Mouse (Mus musculus) myocyte (in vitro differentiated cells): ENCODE measurements at regions not wholly inside any gene's neighbourhood (a gene's known extent, or its start where the extent isn't known, plus 50 kb on each side); places are given as distances from the start of the nearest gene placed in this dataset.

ENCODE experiments used
- H3K27me3 ChIP-seq: one replicate; pipeline ENCODE4 v1.6.1; 2011; ENCODE audit not compliant: control insufficient read depth, insufficient read depth, insufficient read length
- H3K36me3 ChIP-seq: one replicate; pipeline ENCODE4 v1.6.1; 2011; ENCODE audit not compliant: control insufficient read depth, insufficient read depth
- H3K4me2 ChIP-seq: one replicate; pipeline ENCODE4 v1.6.1; 2011; ENCODE audit warnings: low read depth, control low read depth
- H3K4me3 ChIP-seq: one replicate; pipeline ENCODE4 v1.5.1; 2011; ENCODE audit warnings: mild to moderate bottlenecking, control low read depth, moderate library complexity
- H3K79me2 ChIP-seq: one replicate; pipeline ENCODE4 v1.6.1; 2011; ENCODE audit not compliant: control insufficient read depth, insufficient read depth
- H3ac ChIP-seq: one replicate; pipeline ENCODE4 v1.6.1; 2011; ENCODE audit not compliant: control insufficient read depth, insufficient read length
- CEBPB ChIP-seq: IDR thresholded peaks from 2 replicates; pipeline ENCODE4 v1.6.1; 2011; ENCODE audit warnings: mild to moderate bottlenecking, moderate library complexity; ENCODE audit not compliant: poor library complexity, insufficient read depth, severe bottlenecking
- E2F4 ChIP-seq: IDR thresholded peaks from one replicate; pipeline ENCODE4 v1.6.1; 2011; ENCODE audit warnings: mild to moderate bottlenecking, control low read depth, moderate library complexity; ENCODE audit not compliant: insufficient read depth
- MAX ChIP-seq: IDR thresholded peaks from one replicate; pipeline ENCODE4 v1.6.1; 2011; ENCODE audit warnings: low read depth, mild to moderate bottlenecking, control low read depth
- MYOD1 ChIP-seq, 3 experiments: IDR thresholded peaks; one replicate each; pipeline ENCODE4 v1.6.1; 2011; ENCODE audit warnings: control low read depth in 2 of 3, low read depth in 2 of 3, mild to moderate bottlenecking in 2 of 3, moderate library complexity in 1 of 3; ENCODE audit not compliant: insufficient read length in 2 of 3, control insufficient read depth in 1 of 3
- MYOG ChIP-seq, 3 experiments: IDR thresholded peaks; one replicate each; pipeline ENCODE4 v1.6.1; 2011; ENCODE audit warnings: control low read depth in 2 of 3, low read depth in 2 of 3, mild to moderate bottlenecking in 2 of 3; ENCODE audit not compliant: insufficient read length in 2 of 3, control insufficient read depth in 1 of 3, insufficient read depth in 1 of 3
- POLR2A ChIP-seq: IDR thresholded peaks from one replicate; pipeline ENCODE4 v1.6.1; 2011; ENCODE audit warnings: low read depth, mild to moderate bottlenecking, control low read depth, moderate library complexity; ENCODE audit not compliant: insufficient read length
- POLR2AphosphoS2 ChIP-seq: IDR thresholded peaks from one replicate; pipeline ENCODE4 v1.6.1; 2011; ENCODE audit warnings: low read depth, control low read depth; ENCODE audit not compliant: insufficient read length
- REST ChIP-seq: IDR thresholded peaks from one replicate; pipeline ENCODE4 v1.6.1; 2011; ENCODE audit warnings: mild to moderate bottlenecking, control low read depth, moderate library complexity; ENCODE audit not compliant: insufficient read depth, insufficient read length
- SRF ChIP-seq: IDR thresholded peaks from one replicate; pipeline ENCODE4 v1.6.1; 2011; ENCODE audit warnings: low read depth; ENCODE audit not compliant: control insufficient read depth, insufficient read length
- TCF12 ChIP-seq: IDR thresholded peaks from one replicate; pipeline ENCODE4 v1.6.1; 2011; ENCODE audit warnings: mild to moderate bottlenecking, control low read depth; ENCODE audit not compliant: poor library complexity, insufficient read depth, severe bottlenecking
- TCF3 ChIP-seq: IDR thresholded peaks from one replicate; pipeline ENCODE4 v1.6.1; 2011; ENCODE audit warnings: low read depth, control low read depth; ENCODE audit not compliant: insufficient read length
- USF1 ChIP-seq: IDR thresholded peaks from one replicate; pipeline ENCODE4 v1.6.1; 2011; ENCODE audit warnings: low read depth, mild to moderate bottlenecking, control low read depth, moderate library complexity

- Histone ChIP-seq H3K79me2 (peaks cover 16% of the 10 kb centered on the region), H3K4me2 (peak overlapping the region; percentile 71), H3ac (no peak overlapping the region), H3K36me3 (no peaks in the 10 kb centered on the region), H3K4me3 (no peak overlapping the region), H3K27me3 (no peaks in the 10 kb centered on the region)
- TF ChIP-seq TCF12 (peak; percentile 19), MAX (peak; percentile 64), TCF3 (no peak), MYOG (IDR thresholded peaks at IDR 0.05; ENCODE audit: control insufficient read depth in 1 of 3, insufficient read depth in 1 of 3, insufficient read length in 2 of 3, low read depth in 2 of 3) (peak in 1 of 3 experiments; percentile 58), POLR2AphosphoS2 (no peak), MYOD1 (IDR thresholded peaks at IDR 0.05; ENCODE audit: control insufficient read depth in 1 of 3, insufficient read length in 2 of 3, low read depth in 2 of 3) (peak in 1 of 3 experiments; percentile 77), USF1 (peak; percentile 81), POLR2A (peak; percentile 38), E2F4 (no peak)
Observed at GRCm38 (mm10) chr14:76786214-76786613, 229.5 kb upstream of the Serp2 start.

- H3K79me2 ChIP-seq: peaks cover 16% of the 10 kb centered on the region
- H3K27me3 ChIP-seq: no peaks in the 10 kb centered on the region
- no peak overlapping the region for H3ac ChIP-seq
- H3K4me2 ChIP-seq: peak overlapping the region; percentile 88
- peak overlapping the region; percentile 7 for H3K4me3 ChIP-seq
- H3K36me3 ChIP-seq: no peaks in the 10 kb centered on the region
- TF ChIP-seq USF1 (no peak), POLR2AphosphoS2 (no peak), CEBPB (no peak), MYOD1 (IDR thresholded peaks at IDR 0.05; ENCODE audit: control insufficient read depth in 1 of 3, insufficient read length in 2 of 3, low read depth in 2 of 3) (peak; percentile 29 to 42 (median 30)), POLR2A (no peak)
Observed at GRCm38 (mm10) chr14:76781524-76781880, 224.8 kb upstream of the Serp2 start.

DNA sequence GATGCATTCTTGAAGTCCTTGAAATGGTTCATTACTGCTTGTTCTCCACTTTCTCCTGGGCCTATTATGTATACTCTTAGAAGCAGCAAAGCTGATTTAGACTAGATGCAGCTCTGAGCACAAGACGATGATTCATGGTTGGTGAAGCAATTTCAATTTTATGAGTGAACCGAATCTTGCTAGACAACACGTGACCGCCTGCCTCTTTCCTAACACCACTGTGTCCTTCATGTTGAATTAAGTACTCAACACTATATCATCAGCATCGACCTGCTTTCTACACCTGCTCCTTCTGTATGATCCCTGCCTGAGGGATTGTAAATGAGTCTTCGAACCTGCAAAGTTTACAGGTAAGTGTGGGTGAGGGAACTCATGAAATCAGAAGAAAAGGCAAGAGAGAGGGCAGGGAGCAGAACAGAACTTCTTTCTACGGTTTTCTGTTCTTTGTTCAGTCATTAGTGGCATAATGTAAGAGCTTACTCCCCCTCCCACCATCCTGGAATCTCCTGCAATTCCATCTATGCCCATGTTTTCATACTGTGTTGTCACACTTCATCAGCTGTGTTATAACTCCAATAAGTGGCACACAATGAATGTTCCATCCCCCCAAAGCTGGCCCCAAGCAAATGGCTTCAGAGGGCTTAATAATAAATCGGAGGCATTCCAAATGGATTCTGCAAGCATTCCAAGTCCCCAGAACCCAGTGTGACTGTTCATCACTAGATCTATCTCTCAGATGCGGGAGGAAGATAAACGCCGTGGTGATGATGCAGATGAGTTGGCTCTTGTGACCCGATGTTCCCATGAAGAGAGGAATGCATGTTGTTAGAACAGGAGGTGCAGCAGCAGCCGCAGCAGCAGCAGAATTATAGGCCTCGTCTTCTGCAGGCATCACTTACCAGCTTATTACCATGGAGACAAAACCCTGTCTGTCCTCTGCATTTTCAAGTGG is 224.2 kb upstream of the Serp2 start:
- H3K4me3 ChIP-seq: peak overlapping the region; percentile 7
- H3K4me2 ChIP-seq: peak overlapping the region; percentile 88
- H3K27me3 ChIP-seq: no peaks in the 10 kb centered on the region
- TF ChIP-seq CEBPB: peak; percentile 94
- TF ChIP-seq TCF3: no peak
- no peak for TF ChIP-seq E2F4
- TF ChIP-seq REST: no peak
- no peak for TF ChIP-seq MAX
- TF ChIP-seq USF1: peak; percentile 99
- no peak for TF ChIP-seq POLR2AphosphoS2
- no peak for TF ChIP-seq MYOG (IDR thresholded peaks at IDR 0.05; ENCODE audit: control insufficient read depth in 1 of 3, insufficient read depth in 1 of 3, insufficient read length in 2 of 3, low read depth in 2 of 3)
- TF ChIP-seq MYOD1 (IDR thresholded peaks at IDR 0.05; ENCODE audit: control insufficient read depth in 1 of 3, insufficient read length in 2 of 3, low read depth in 2 of 3): no peak
- no peak for TF ChIP-seq POLR2A
- TF ChIP-seq TCF12: no peak
- TF ChIP-seq SRF: no peak
- H3ac ChIP-seq: no peak overlapping the region
- no peaks in the 10 kb centered on the region for H3K36me3 ChIP-seq
- peaks cover 16% of the 10 kb centered on the region for H3K79me2 ChIP-seq

DNA sequence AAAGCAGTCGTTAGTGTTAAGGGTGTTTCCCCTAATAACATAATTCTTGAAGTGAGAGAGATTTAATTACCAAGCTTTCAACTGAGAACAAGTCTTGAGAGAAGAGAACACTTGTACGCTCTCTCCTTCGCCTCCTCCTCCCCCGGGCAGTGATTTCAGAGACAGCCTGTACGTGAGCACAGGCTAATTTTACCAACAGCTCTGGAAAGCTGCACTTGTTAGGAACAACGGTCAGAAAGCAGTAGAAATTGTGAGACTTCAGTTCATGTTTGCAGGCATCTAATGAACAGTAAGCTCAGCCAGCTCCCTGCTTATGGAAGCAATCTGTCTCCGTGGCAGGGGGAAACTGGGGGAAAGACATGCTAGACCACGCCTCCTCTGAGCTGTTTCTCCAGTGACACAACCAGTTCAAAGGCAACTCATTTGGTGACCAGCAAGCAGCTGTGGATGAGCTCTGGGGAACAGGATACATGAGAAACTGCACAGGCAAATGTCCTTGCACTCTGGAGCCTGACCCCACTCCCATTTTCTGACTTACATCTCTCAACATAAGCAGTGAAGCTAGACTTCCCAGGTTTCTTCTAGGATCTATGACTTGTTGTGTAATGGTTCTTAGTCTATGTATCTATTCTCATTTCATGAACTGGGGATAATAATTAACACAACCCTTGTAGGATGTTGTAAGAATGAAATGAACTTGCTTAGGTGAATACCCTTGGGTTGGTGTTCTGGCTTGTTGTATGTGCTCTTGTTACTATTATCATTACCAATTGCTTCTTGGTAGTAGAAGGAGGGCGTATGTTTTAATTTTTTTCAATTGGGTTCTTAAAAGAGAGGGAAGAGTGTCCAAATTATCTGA is 222.1 kb upstream of the Serp2 start:
- peak overlapping the region; percentile 22 for H3K4me2 ChIP-seq
- TF ChIP-seq MYOG (IDR thresholded peaks at IDR 0.05; ENCODE audit: control insufficient read depth in 1 of 3, insufficient read depth in 1 of 3, insufficient read length in 2 of 3, low read depth in 2 of 3): peak in 2 of 3 experiments; percentile 12 to 32
- no peak for TF ChIP-seq POLR2AphosphoS2
- TF ChIP-seq SRF: no peak
- TF ChIP-seq MYOD1 (IDR thresholded peaks at IDR 0.05; ENCODE audit: control insufficient read depth in 1 of 3, insufficient read length in 2 of 3, low read depth in 2 of 3): peak in 2 of 3 experiments; percentile 16 to 53
- TF ChIP-seq REST: no peak
- TF ChIP-seq TCF3: no peak
- no peak for TF ChIP-seq POLR2A
- TF ChIP-seq MAX: no peak
- no peak for TF ChIP-seq CEBPB
- TF ChIP-seq E2F4: no peak
- no peak for TF ChIP-seq TCF12
- no peak for TF ChIP-seq USF1
- peaks cover 14% of the 10 kb centered on the region for H3K79me2 ChIP-seq
- no peaks in the 10 kb centered on the region for H3K36me3 ChIP-seq
- H3ac ChIP-seq: no peak overlapping the region
- no peak overlapping the region for H3K4me3 ChIP-seq
- no peaks in the 10 kb centered on the region for H3K27me3 ChIP-seq
